Mouse (Mus musculus): ENCODE data around the gene Msi2.

DNA sequence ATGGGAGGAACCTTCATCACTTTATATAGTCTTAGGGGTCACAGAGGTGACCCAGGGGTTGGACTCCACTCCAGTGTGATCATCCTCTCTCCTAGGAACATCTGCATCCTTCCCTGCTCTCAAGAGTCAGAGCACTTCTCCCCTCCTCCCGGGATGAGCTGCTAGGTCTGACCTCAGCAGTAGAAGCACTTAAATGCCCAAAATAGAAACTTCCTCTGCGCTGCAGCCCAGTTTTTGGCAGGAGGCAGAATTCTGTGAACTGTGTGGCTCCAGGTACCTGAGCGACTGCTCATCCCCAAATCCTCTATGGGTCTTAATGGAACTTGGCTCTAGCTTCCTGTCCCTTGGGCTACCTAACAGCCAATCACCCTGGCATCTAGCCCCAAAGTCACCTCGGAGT lies 228.3 kb downstream of the Msi2 start:
- no peak for TF ChIP-seq POLR2A (IDR thresholded peaks at IDR 0.05; ENCODE audit: extremely low read depth, insufficient read depth, low read length)
- no peak for TF ChIP-seq CTCF (IDR thresholded peaks at IDR 0.05; ENCODE audit: low read depth, low read length)
